Mouse (Mus musculus): ENCODE results near the gene Ilf2. TPM values are rescaled to one million over a fixed set of nuclear protein-coding genes. Genes with fewer than 3 reads are reported as not detected.

Ilf2 gene
- polyA plus RNA-seq, 1 experiment from 2014 or later: 260 TPM

DNA sequence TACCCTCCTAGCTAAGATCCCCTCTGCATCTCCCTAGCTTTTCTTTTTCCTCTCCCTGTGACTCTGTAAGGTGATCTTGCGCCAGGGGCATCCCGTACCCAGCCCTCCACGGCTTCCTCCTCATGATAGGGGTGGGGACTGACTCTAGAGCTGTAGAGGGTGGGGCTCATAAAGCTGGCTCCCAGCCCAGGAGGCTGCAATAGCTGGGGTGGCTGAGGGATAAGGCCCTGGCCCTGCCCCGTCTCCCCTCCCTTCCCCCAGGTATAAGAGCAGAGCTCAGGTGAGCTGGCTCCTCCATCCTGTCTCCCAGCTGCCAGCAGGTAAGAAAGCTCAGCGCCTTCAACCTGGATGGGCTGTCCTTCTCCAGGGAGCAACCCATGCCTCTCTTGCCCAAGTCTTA, 50.7 kb downstream of the Ilf2 start, which contains the start of gene S100a14:
S100a14 (plus strand) TSS at position 277 of the 400 bp plus-strand sequence.
- Histone ChIP-seq H3K36me3 (ENCODE audit: control insufficient read depth, insufficient read depth, low read length) (no peaks in the 10 kb centered on the region), H3K27me3 (ENCODE audit: control insufficient read depth, insufficient read depth, low read depth, low read length) (no peaks in the 10 kb centered on the region), H3K27ac (ENCODE audit: low read length) (no peak within 1 kb of the TSS), H3K4me3 (ENCODE audit: low read depth, low read length) (no peak within 1 kb of the TSS), H3K9ac (ENCODE audit: low read depth, low read length) (no peak within 1 kb of the TSS), H3K9me3 (replicated peaks; ENCODE audit: control insufficient read depth, low read length, poor library complexity, severe bottlenecking) (no peaks in the 10 kb centered on the region), H3K4me2 (ENCODE audit: low read length) (no peak within 1 kb of the TSS), H3K4me1 (ENCODE audit: control insufficient read depth, insufficient read depth, low read length) (no peaks in the 10 kb centered on the region)
- ATAC-seq: no peak
- WGBS: 86% methylated on average over 5 of the region's 5 CpGs

DNA sequence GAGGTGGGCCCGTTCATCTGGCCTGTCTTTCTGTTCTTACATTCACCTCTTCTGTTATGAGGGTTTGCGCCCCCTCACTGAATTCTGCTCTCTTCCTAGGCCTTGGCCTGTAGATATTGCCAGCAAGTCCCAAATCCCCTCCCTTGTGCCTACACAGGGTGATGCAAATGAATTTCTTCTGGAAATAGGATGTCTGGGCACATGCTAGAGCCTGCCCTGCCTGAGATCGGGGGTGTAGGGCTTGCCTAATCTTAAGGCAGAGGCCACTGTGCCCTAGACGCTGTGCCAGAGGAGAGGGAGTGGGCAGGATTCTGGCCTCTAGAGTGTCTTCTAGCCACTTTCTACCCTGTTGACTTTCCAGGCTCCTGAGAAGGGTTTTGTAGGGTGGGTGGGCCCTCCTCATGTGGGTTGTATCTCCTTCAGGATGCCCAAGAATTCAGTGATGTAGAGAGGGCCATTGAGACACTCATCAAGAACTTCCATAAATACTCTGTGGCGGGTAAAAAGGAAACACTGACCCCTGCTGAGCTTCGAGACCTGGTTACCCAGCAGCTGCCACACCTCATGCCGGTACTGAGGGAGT, 51.5 kb downstream of the Ilf2 start:
- H3K9me3 ChIP-seq (replicated peaks; ENCODE audit: control insufficient read depth, low read length, poor library complexity, severe bottlenecking): no peaks in the 10 kb centered on the region
- no peaks in the 10 kb centered on the region for H3K27me3 ChIP-seq (ENCODE audit: control insufficient read depth, insufficient read depth, low read depth, low read length)
- H3K4me3 ChIP-seq (ENCODE audit: low read depth, low read length): no peak overlapping the region
- H3K36me3 ChIP-seq (ENCODE audit: control insufficient read depth, insufficient read depth, low read length): no peaks in the 10 kb centered on the region
- H3K4me2 ChIP-seq (ENCODE audit: low read length): no peak overlapping the region
- H3K4me1 ChIP-seq (ENCODE audit: control insufficient read depth, insufficient read depth, low read length): no peaks in the 10 kb centered on the region
- H3K27ac ChIP-seq (ENCODE audit: low read length): no peak overlapping the region
- no peak overlapping the region for H3K9ac ChIP-seq (ENCODE audit: low read depth, low read length)
- WGBS: 92% methylated on average over 7 of the region's 7 CpGs
- no peak for ATAC-seq

DNA sequence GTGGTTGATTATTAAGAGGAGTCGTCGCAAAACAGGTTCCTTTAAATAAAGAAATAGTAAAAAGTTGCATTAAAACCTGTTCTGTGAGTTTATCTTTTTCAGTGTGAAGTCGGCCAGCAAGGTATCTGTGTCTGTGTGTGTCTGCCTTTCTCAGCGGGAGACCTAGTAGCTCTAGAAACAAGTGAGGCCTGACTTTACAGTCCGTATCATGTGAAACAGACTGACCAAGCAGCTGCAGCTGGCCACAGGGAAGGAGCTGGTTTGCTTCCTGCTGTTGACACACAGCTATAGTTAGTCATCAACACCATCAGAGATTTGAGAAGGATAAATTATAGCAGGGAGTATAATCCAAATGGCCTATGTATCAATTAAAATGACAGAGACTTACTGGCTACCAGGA, 55.8 kb downstream of the Ilf2 start:
- Histone ChIP-seq H3K27me3 (ENCODE audit: control insufficient read depth, insufficient read depth, low read depth, low read length) (no peaks in the 10 kb centered on the region), H3K9ac (ENCODE audit: low read depth, low read length) (no peak overlapping the region), H3K36me3 (ENCODE audit: control insufficient read depth, insufficient read depth, low read length) (no peaks in the 10 kb centered on the region), H3K4me1 (ENCODE audit: control insufficient read depth, insufficient read depth, low read length) (no peaks in the 10 kb centered on the region), H3K27ac (ENCODE audit: low read length) (no peak overlapping the region), H3K4me2 (ENCODE audit: low read length) (no peak overlapping the region), H3K9me3 (replicated peaks; ENCODE audit: control insufficient read depth, low read length, poor library complexity, severe bottlenecking) (no peaks in the 10 kb centered on the region), H3K4me3 (ENCODE audit: low read depth, low read length) (no peak overlapping the region)
- ATAC-seq: no peak
- 80% methylated on average over 5 of the region's 5 CpGs for WGBS

- H3K9me3 ChIP-seq (replicated peaks; ENCODE audit: control insufficient read depth, low read length, poor library complexity, severe bottlenecking): no peaks in the 10 kb centered on the region
- 68% methylated on average over 1 of the region's 1 CpGs for WGBS
- H3K27me3 ChIP-seq (ENCODE audit: control insufficient read depth, insufficient read depth, low read depth, low read length): no peaks in the 10 kb centered on the region
- H3K4me1 ChIP-seq (ENCODE audit: control insufficient read depth, insufficient read depth, low read length): no peaks in the 10 kb centered on the region
- no peak overlapping the region for H3K4me2 ChIP-seq (ENCODE audit: low read length)
- no peak overlapping the region for H3K27ac ChIP-seq (ENCODE audit: low read length)
- no peak for ATAC-seq
- H3K36me3 ChIP-seq (ENCODE audit: control insufficient read depth, insufficient read depth, low read length): no peaks in the 10 kb centered on the region
- no peak overlapping the region for H3K4me3 ChIP-seq (ENCODE audit: low read depth, low read length)
- H3K9ac ChIP-seq (ENCODE audit: low read depth, low read length): no peak overlapping the region
Observed at GRCm38 (mm10) chr3:90535446-90535845, 59.5 kb downstream of the Ilf2 start.

DNA sequence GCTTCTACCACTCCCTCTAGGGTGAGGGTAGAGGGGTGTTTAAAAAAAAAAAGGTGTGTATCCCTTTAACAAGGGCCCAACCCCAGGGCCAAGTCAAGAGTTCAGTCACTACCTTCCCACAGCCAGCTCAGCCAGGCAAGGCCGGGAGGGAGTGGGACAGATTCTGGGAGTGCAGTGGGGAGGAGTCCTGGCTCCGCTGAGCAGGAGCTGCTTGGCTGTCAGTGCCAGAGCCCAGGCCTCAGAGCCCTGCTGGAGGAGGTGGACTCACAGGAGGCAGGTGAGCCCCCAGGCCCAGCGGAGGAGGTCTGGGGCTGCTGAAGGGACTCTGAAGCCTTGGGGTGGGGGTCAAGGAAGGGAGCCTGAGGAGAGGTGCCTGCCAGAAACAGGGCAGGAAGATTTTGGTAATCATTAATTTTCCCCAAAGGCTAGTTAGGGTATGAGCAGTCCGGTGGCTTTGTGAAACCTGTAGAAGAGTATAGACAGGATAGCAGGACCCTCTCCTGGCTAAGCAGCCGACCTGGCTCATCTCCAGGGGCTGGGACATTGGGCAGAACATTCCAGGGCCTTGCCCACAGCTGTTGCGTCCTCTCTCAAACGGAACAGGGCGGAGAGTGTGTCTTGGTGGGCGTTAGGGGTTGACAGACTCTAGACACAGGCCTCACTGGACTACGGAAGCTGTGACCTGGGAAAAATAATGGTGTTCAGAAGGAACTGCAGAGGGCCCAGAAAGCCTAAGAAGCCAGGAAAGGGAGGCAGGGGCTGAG, 61.4 kb downstream of the Ilf2 start, which contains the start of gene S100a16:
S100a16 (plus strand) TSS at position 114 of the 764 bp plus-strand sequence.
- WGBS: 51% methylated on average over 10 of the region's 10 CpGs
- H3K36me3 ChIP-seq (ENCODE audit: control insufficient read depth, insufficient read depth, low read length): no peaks in the 10 kb centered on the region
- 0 out of 2 replicates have a peak, but pooled peaks cover 3% of the 10 kb centered on the region for H3K4me1 ChIP-seq (ENCODE audit: control insufficient read depth, insufficient read depth, low read length)
- H3K4me2 ChIP-seq (ENCODE audit: low read length): no peak within 1 kb of the TSS
- H3K27me3 ChIP-seq (ENCODE audit: control insufficient read depth, insufficient read depth, low read depth, low read length): no peaks in the 10 kb centered on the region
- H3K4me3 ChIP-seq (ENCODE audit: low read depth, low read length): no peak within 1 kb of the TSS
- no peak for ATAC-seq
- no peak within 1 kb of the TSS for H3K27ac ChIP-seq (ENCODE audit: low read length)
- H3K9me3 ChIP-seq (replicated peaks; ENCODE audit: control insufficient read depth, low read length, poor library complexity, severe bottlenecking): no peaks in the 10 kb centered on the region
- no peak within 1 kb of the TSS for H3K9ac ChIP-seq (ENCODE audit: low read depth, low read length)

DNA sequence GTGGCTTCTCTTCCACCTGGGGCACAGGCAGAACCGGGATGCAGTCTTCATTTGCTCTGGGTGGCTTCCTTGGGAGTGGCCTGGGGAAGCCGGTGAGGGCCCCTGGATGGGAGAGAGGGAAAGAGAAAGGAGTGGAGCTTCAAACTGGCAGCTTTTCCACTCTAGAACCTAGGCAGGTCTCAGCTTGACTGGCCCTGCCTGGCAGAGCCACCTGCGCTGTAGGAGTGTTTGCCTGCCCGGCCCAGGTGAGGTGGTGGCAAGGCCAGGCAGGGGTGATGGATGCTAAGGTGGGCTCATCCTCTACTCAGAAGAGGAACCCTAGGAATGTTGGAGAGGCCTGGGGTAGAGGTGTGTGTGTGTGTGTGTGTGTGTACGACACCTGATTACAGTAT, 62.0 kb downstream of the Ilf2 start:
- no peaks in the 10 kb centered on the region for H3K27me3 ChIP-seq (ENCODE audit: control insufficient read depth, insufficient read depth, low read depth, low read length)
- H3K9ac ChIP-seq (ENCODE audit: low read depth, low read length): no peak overlapping the region
- 0 out of 2 replicates have a peak, but pooled peaks cover 3% of the 10 kb centered on the region for H3K4me1 ChIP-seq (ENCODE audit: control insufficient read depth, insufficient read depth, low read length)
- 88% methylated on average over 5 of the region's 5 CpGs for WGBS
- H3K36me3 ChIP-seq (ENCODE audit: control insufficient read depth, insufficient read depth, low read length): no peaks in the 10 kb centered on the region
- no peak for ATAC-seq
- H3K4me3 ChIP-seq (ENCODE audit: low read depth, low read length): no peak overlapping the region
- no peak overlapping the region for H3K4me2 ChIP-seq (ENCODE audit: low read length)
- H3K9me3 ChIP-seq (replicated peaks; ENCODE audit: control insufficient read depth, low read length, poor library complexity, severe bottlenecking): no peaks in the 10 kb centered on the region
- H3K27ac ChIP-seq (ENCODE audit: low read length): no peak overlapping the region

Other genes with a start within 250 kb of the Ilf2 start
- 87.6 and 100 TPM in 2 replicates for gene Jtb, start 244.5 kb upstream of the Ilf2 start, polyA plus RNA-seq (2015; fragmentation: Nextera tagmentation; extraction: Ambion mirVana)
- gene Creb3l4, start 232.6 kb upstream of the Ilf2 start, polyA plus RNA-seq (2015; fragmentation: Nextera tagmentation; extraction: Ambion mirVana): 1.1 and 2.2 TPM in 2 replicates
- 43.0 and 46.8 TPM in 2 replicates for gene Slc39a1, start 228.0 kb upstream of the Ilf2 start, polyA plus RNA-seq (2015; fragmentation: Nextera tagmentation; extraction: Ambion mirVana)
- gene Crtc2, start 222.0 kb upstream of the Ilf2 start, polyA plus RNA-seq (2015; fragmentation: Nextera tagmentation; extraction: Ambion mirVana): 21.5 and 24.6 TPM in 2 replicates
- 7.8 and 8.5 TPM in 2 replicates for gene Dennd4b, start 210.9 kb upstream of the Ilf2 start, polyA plus RNA-seq (2015; fragmentation: Nextera tagmentation; extraction: Ambion mirVana)
- 10.9 and 12.0 TPM in 2 replicates for gene Gatad2b, start 182.9 kb upstream of the Ilf2 start, polyA plus RNA-seq (2015; fragmentation: Nextera tagmentation; extraction: Ambion mirVana)
- 30.7 and 33.8 TPM in 2 replicates for gene Slc27a3, start 86.2 kb upstream of the Ilf2 start, polyA plus RNA-seq (2015; fragmentation: Nextera tagmentation; extraction: Ambion mirVana)
- gene Ints3, start 42.5 kb upstream of the Ilf2 start, polyA plus RNA-seq (2015; fragmentation: Nextera tagmentation; extraction: Ambion mirVana): 30.8 and 31.7 TPM in 2 replicates
- gene Npr1, start 10.3 kb upstream of the Ilf2 start, polyA plus RNA-seq (2015; fragmentation: Nextera tagmentation; extraction: Ambion mirVana): 1.9 TPM in 2 replicates
- gene Snapin, start 14.9 kb downstream of the Ilf2 start, polyA plus RNA-seq (2015; fragmentation: Nextera tagmentation; extraction: Ambion mirVana): 85.1 and 86.6 TPM in 2 replicates
- gene Chtop, start 33.4 kb downstream of the Ilf2 start, polyA plus RNA-seq (2015; fragmentation: Nextera tagmentation; extraction: Ambion mirVana): 167 and 181 TPM in 2 replicates
- gene S100a1, start 38.3 kb downstream of the Ilf2 start, polyA plus RNA-seq (2015; fragmentation: Nextera tagmentation; extraction: Ambion mirVana): 12.4 and 19.5 TPM in 2 replicates
- 7.6 and 8.9 TPM in 2 replicates for gene S100a13, start 38.3 kb downstream of the Ilf2 start, polyA plus RNA-seq (2015; fragmentation: Nextera tagmentation; extraction: Ambion mirVana)
- gene S100a14, start 50.7 kb downstream of the Ilf2 start, polyA plus RNA-seq (2015; fragmentation: Nextera tagmentation; extraction: Ambion mirVana): not detected in 2 replicates
- gene S100a16, start 61.1 kb downstream of the Ilf2 start, polyA plus RNA-seq (2015; fragmentation: Nextera tagmentation; extraction: Ambion mirVana): 34.4 and 36.5 TPM in 2 replicates
- gene S100a3, start 84.5 kb downstream of the Ilf2 start, polyA plus RNA-seq (2015; fragmentation: Nextera tagmentation; extraction: Ambion mirVana): 0.16 TPM in 1 of 2 replicates, not detected in the other
- gene S100a2, start 114.1 kb downstream of the Ilf2 start, polyA plus RNA-seq (2015; fragmentation: Nextera tagmentation; extraction: Ambion mirVana): not detected in 2 replicates
- 0.65 TPM in 1 of 2 replicates, not detected in the other for gene Gm42674, start 125.8 kb downstream of the Ilf2 start, polyA plus RNA-seq (2015; fragmentation: Nextera tagmentation; extraction: Ambion mirVana)
- 0.53 TPM in 1 of 2 replicates, not detected in the other for gene S100a4, start 127.6 kb downstream of the Ilf2 start, polyA plus RNA-seq (2015; fragmentation: Nextera tagmentation; extraction: Ambion mirVana)
- not detected in 2 replicates for gene S100a5, start 132.4 kb downstream of the Ilf2 start, polyA plus RNA-seq (2015; fragmentation: Nextera tagmentation; extraction: Ambion mirVana)
- 19.3 and 19.4 TPM in 2 replicates for gene S100a6, start 136.8 kb downstream of the Ilf2 start, polyA plus RNA-seq (2015; fragmentation: Nextera tagmentation; extraction: Ambion mirVana)
- 0.21 TPM in 1 of 2 replicates, not detected in the other for gene S100a7a, start 177.9 kb downstream of the Ilf2 start, polyA plus RNA-seq (2015; fragmentation: Nextera tagmentation; extraction: Ambion mirVana)
- 4.1 and 5.6 TPM in 2 replicates for gene S100a8, start 192.9 kb downstream of the Ilf2 start, polyA plus RNA-seq (2015; fragmentation: Nextera tagmentation; extraction: Ambion mirVana)
- gene S100a9, start 219.6 kb downstream of the Ilf2 start, polyA plus RNA-seq (2015; fragmentation: Nextera tagmentation; extraction: Ambion mirVana): 2.3 and 4.6 TPM in 2 replicates

Measured in midbrain, embryonic 16.5 days (tissue).